Mouse (Mus musculus) hindbrain, postnatal 0 days (tissue): Measurements from ENCODE around the gene Rab42. TPM values are rescaled to one million over a fixed set of nuclear protein-coding genes. Genes with fewer than 3 reads are reported as not detected.
A peak's percentile ranks its signal among the peaks of the same experiment; 100 is the strongest.
"Not testable (repeated sequence)": the region's sequence is repeated elsewhere in the genome, so short reads cannot be mapped to it uniquely, and the experiment has no call there.

ENCODE experiments used
- ATAC-seq: fragments of 200-750 bp; cut with Nextera tagmentation; 2 replicates; pipeline ENCODE4 v1.8.0; 2017; ENCODE audit warnings: mild to moderate bottlenecking, moderate TSS enrichment, moderate library complexity
- DNase-seq: peaks from one replicate; pipeline ENCODE4 v3.0.0-alpha.2; 2015; ENCODE audit warnings: low spot score
- H3K27ac ChIP-seq: fragments of 300-500 bp; sonication (generic); 2 replicates; pipeline ENCODE4 v1.5.1; 2014; ENCODE audit warnings: mild to moderate bottlenecking
- H3K27me3 ChIP-seq: fragments of 300-500 bp; sonication (generic); 2 replicates; pipeline ENCODE4 v1.6.1; 2014; ENCODE audit warnings: low read length, mixed read lengths; ENCODE audit not compliant: insufficient read depth
- H3K36me3 ChIP-seq: fragments of 300-500 bp; sonication (generic); 2 replicates; pipeline ENCODE4 v1.6.1; 2014; ENCODE audit warnings: low read length, mixed read lengths; ENCODE audit not compliant: insufficient read depth
- H3K4me1 ChIP-seq: fragments of 300-500 bp; sonication (generic); 2 replicates; pipeline ENCODE4 v1.6.1; 2014; ENCODE audit warnings: antibody characterized with exemption, low read length, mixed read lengths; ENCODE audit not compliant: insufficient read depth
- H3K4me2 ChIP-seq: fragments of 300-500 bp; sonication (generic); 2 replicates; pipeline ENCODE4 v1.6.1; 2014; ENCODE audit warnings: low read depth, mild to moderate bottlenecking, low read length, moderate library complexity, mixed read lengths
- H3K4me3 ChIP-seq: fragments of 300-500 bp; sonication (generic); 2 replicates; pipeline ENCODE4 v1.5.1; 2014; ENCODE audit warnings: low read length
- H3K9ac ChIP-seq: fragments of 300-500 bp; sonication (generic); replicated peaks from 2 replicates; pipeline ENCODE4 v1.6.1; 2014; ENCODE audit warnings: mild to moderate bottlenecking, low read length, moderate library complexity, mixed read lengths
- H3K9me3 ChIP-seq: fragments of 300-500 bp; sonication (generic); 2 replicates; pipeline ENCODE4 v1.6.1; 2016; ENCODE audit warnings: low read length, mixed read lengths
- CTCF ChIP-seq: IDR thresholded peaks from 2 replicates; pipeline ENCODE4 v1.5.1; 2016; ENCODE audit warnings: antibody characterized with exemption, control low read depth, low read depth
- WGBS: fragments of 180-500 bp; shearing (Covaris S2); extraction: QIAGEN DNeasy Blood & Tissue Kit; methylation state at CpG from one replicate; pipeline ENCODE4 v1.1.7; 2014; 5-methylcytosine and 5-hydroxymethylcytosine counted together
- polyA plus RNA-seq: library from polyadenylated mRNA; unstranded; fragments of >200 nt; fragmentation: Nextera tagmentation; extraction: Ambion mirVana; gene quantifications from 2 replicates; pipeline ENCODE4 v1.2.1, GENCODE M21; 2015
- total RNA-seq: library from RNA; depleted of rRNA; stranded (reverse); fragments of >200 nt; gene quantifications from 2 replicates; pipeline ENCODE4 v1.2.3, GENCODE M21; 2014

Rab42 gene
- total and polyA plus RNA-seq, 2 experiments from 2014 or later: 5.1 to 5.4 TPM

DNA sequence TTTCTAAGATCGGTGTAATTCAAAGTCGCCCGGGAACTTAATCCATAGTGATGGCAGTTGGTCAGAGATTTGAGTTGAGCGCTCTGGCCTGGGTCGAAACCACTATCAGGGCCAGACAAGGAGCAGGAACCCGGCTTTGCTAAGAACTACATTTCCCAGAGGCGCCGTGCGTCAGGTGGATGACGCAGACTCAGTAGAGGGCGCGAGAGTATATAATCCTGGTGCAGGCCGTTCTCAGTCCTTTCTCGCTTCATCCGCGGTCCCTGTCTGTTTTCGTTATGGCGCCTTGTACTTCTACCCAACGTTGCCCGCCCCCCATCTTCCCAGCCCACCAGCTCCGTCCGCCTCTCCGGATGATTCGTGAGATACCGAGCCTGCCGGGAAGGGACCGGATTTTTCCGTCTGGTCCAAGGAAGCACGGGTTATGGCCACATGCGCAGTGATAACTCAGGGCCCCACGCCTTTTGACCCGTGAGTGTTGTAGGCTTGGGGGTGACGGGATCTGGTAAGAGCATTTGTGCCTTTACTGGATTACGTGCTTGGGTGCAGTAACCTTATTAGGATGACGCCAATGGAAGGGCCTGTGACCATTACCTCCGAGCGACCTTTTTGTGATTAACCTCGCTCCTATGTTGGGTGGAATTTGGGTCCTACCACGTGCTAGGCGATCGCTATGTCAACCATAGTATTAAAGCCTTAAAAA lies 5.4 kb upstream of the Rab42 start:
- Histone ChIP-seq H3K36me3 (peaks cover 15% of the 10 kb centered on the region), H3K9me3 (no peaks in the 10 kb centered on the region), H3K4me2 (peak overlapping the region; percentile 78), H3K4me1 (0 out of 2 replicates have a peak, but pooled peaks cover 4% of the 10 kb centered on the region), H3K27ac (peak overlapping the region; percentile 95), H3K4me3 (peak overlapping the region; percentile 74), H3K27me3 (no peaks in the 10 kb centered on the region), H3K9ac (peak overlapping the region; percentile 92)
- peak; percentile 96 for DNase-seq
- peak; percentile 32; the same call in 1 of the 2 replicates for TF ChIP-seq CTCF
- WGBS: under 1% methylated on average over 41 of the region's 41 CpGs
- peak; percentile 93 for ATAC-seq

DNA sequence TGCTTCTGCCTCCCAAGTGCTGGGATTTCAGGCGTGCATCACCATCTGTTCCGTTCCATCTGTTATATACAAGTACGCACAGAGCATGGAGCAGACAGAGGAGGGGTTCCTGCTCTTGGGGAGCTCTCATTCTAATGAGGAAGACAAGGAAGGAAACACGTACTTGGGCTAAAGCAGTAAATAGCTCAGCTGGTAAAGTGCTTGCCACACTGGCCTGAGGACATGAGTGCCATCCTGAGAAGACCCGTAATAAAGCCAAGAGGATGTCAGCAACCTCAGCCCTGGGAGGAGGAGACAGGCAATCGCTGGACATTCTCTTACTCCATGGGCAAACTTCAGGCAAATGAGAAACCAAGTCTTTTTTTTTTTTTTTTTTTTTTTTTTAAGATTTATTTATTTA lies 2.8 kb upstream of the Rab42 start:
- Histone ChIP-seq H3K9me3 (no peaks in the 10 kb centered on the region), H3K4me1 (0 out of 2 replicates have a peak, but pooled peaks cover 4% of the 10 kb centered on the region), H3K27me3 (no peaks in the 10 kb centered on the region), H3K27ac (no peak overlapping the region), H3K36me3 (no peaks in the 10 kb centered on the region), H3K4me3 (no peak overlapping the region), H3K4me2 (no peak overlapping the region), H3K9ac (no peak overlapping the region)
- no peak for TF ChIP-seq CTCF
- WGBS: 72% methylated on average over 6 of the region's 6 CpGs
- DNase-seq (no peak), ATAC-seq (no peak)

DNA sequence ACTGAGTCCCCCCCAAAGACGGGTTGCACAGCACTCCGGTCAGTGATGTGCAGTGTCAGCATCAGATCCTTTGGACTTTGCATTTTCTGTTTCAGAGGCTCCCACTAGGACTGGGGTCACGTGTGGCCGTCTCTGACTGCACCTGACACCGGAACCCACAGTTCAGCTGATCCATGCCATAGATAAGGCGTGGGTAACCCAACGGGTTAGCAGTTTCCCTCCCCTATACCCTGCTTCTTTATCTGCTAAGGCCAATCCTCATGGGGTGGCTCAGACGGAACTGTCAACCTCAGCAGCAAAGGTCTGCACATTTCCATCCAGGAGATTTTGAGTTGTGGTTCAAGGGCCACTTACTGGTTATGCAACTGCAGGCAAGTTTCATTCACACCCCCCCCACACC lies 2.1 kb upstream of the Rab42 start:
- Histone ChIP-seq H3K9me3 (no peaks in the 10 kb centered on the region), H3K36me3 (no peaks in the 10 kb centered on the region), H3K4me1 (0 out of 2 replicates have a peak, but pooled peaks cover 4% of the 10 kb centered on the region), H3K27me3 (no peaks in the 10 kb centered on the region), H3K9ac (no peak overlapping the region), H3K4me2 (no peak overlapping the region), H3K27ac (no peak overlapping the region), H3K4me3 (no peak overlapping the region)
- ATAC-seq (no peak), DNase-seq (no peak)
- no peak for TF ChIP-seq CTCF
- 92% methylated on average over 8 of the region's 8 CpGs for WGBS

DNA sequence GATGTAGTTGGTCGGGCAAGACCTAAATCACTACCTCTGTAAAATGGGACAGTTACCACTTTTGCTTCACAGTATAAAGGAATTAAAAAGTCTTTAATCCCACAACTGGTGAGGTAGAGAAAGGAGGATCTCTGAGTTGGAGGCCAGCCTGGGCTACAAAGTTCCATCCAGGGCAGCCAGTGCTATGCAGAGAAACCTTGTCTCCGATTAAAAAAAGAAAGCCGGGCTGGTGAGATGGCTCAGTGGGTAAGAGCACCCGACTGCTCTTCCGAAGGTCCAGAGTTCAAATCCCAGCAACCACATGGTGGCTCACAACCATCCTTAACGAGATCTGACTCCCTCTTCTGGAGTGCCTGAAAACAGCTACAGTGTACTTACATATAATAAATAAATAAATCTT lies 299 bp upstream of the Rab42 start:
- peak overlapping the region; percentile 62 for H3K4me2 ChIP-seq
- H3K27ac ChIP-seq, DNase-seq, H3K36me3 ChIP-seq, H3K27me3 ChIP-seq, H3K4me1 ChIP-seq, H3K9me3 ChIP-seq, ATAC-seq: not testable (repeated sequence)
- peak overlapping the region; percentile 53 for H3K9ac ChIP-seq
- H3K4me3 ChIP-seq: peak overlapping the region; percentile 43
- WGBS: 53% methylated on average over 6 of the region's 6 CpGs

DNA sequence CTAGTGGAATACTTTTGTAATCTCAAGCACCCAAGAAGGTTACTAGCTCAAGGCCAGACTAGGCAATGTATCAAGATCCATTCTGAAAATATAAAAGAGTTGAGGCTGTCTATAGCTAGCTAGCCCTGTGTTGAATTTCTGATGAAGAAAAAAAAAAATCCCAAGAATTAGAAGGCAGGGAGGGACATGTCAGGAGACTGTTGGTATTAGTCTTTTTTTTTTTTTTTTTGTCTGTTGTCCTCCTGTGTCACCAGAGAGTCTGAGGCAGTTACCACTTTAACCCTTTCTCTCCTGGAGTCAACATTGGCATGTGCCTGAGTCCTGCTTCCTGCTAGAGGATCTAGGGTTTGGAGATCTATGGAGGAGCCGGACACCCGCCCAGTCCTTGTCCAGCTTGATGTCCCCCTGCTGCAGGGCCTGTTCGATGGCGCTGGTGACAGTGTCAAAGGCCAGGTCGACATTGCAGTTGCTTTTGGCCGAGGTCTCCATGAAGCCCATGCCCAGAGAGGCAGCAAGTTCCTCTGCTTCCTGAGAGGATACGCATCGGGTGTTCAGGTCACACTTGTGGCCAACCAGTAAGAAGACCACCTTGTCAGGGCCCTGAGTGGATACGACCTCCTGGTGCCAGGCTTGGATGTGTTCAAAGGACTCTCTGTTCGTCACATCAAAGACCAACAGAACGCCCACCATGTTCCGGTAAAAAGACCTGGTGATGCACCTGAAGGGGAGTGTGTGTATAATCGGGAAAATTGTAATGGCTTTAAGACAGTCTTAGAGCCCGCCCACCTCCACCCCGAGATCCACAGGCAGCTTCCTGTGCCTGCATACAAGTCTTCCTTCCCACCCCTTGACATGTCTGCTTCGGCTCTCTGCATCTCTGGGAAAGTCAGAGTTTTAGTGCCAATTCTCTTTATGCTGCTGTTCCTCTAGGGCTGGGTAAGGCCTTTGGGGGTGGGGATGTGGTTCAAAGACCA lies 933 bp downstream of the Rab42 start:
- no peaks in the 10 kb centered on the region for H3K36me3 ChIP-seq
- peak overlapping the region; percentile 62 for H3K4me2 ChIP-seq
- 60% methylated on average over 16 of the region's 16 CpGs for WGBS
- ATAC-seq (peak; percentile 37; the same call in 1 of the 2 replicates), DNase-seq (no peak)
- no peaks in the 10 kb centered on the region for H3K27me3 ChIP-seq
- TF ChIP-seq CTCF: no peak
- peak overlapping the region; percentile 51; the same call in 1 of the 2 replicates for H3K27ac ChIP-seq
- H3K4me1 ChIP-seq: no peaks in the 10 kb centered on the region
- H3K4me3 ChIP-seq: peak overlapping the region; percentile 43
- peak overlapping the region; percentile 53 for H3K9ac ChIP-seq
- H3K9me3 ChIP-seq: no peaks in the 10 kb centered on the region

DNA sequence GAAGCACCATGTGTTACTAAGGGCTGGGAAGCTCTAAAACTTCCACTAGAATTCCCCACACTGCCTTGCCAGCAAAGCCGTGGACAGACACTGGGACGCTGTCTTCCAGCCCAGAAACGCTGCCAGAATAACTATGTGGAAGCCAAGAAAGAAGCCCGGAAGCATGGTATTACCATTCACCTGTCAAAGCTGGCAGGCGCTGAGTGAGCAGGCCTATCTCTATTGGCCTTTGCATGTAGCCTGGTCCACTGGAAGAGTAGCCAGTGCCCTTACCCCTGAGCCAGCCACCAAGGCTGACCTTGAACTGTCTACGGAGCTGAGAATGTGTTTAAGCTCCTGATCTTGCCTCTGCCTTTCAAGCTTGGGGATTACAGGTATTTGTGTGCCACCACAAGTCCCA lies 1.7 kb downstream of the Rab42 start:
- Histone ChIP-seq H3K9ac (no peak overlapping the region), H3K27me3 (no peaks in the 10 kb centered on the region), H3K4me3 (no peak overlapping the region), H3K4me2 (no peak overlapping the region), H3K27ac (no peak overlapping the region), H3K4me1 (no peaks in the 10 kb centered on the region), H3K36me3 (no peaks in the 10 kb centered on the region), H3K9me3 (no peaks in the 10 kb centered on the region)
- TF ChIP-seq CTCF: no peak
- WGBS: 65% methylated on average over 6 of the region's 6 CpGs
- no peak for ATAC-seq
- DNase-seq: no peak
